Mouse (Mus musculus) brain, embryonic 14.5 days (tissue): Measurements from ENCODE around the gene Pphln1.

Experiments
- CTCF ChIP-seq: fragments of 200-500 bp; IDR thresholded peaks from 2 replicates; pipeline ENCODE4 v1.5.1; 2012; ENCODE audit warnings: inconsistent platforms, mild to moderate bottlenecking, moderate library complexity, borderline replicate concordance; ENCODE audit not compliant: insufficient read depth, insufficient read length; ENCODE audit errors: extremely low read depth
- POLR2A ChIP-seq: fragments of 200-500 bp; IDR thresholded peaks from 2 replicates; pipeline ENCODE4 v1.6.1; 2012; ENCODE audit warnings: mild to moderate bottlenecking, inconsistent platforms, borderline replicate concordance; ENCODE audit not compliant: poor library complexity, insufficient read depth, insufficient read length, severe bottlenecking; ENCODE audit errors: extremely low read depth

GRCm38 (mm10) chr15:93504808-93505207 lies 106.7 kb downstream of the Pphln1 start:
- TF ChIP-seq CTCF (no peak), POLR2A (no peak)
